In genomic region chr9:96944517-96944916, GRCm38 (mm10) we compare ENCODE assay signal across 15 mouse cellular contexts. TPM values are rescaled to one million over a fixed set of nuclear protein-coding genes. Genes with fewer than 3 reads are reported as not detected.
A peak's percentile ranks its signal among the peaks of the same experiment; 100 is the strongest.
DNase-seq lines count a peak whose midpoint lies in the region; ATAC-seq and TF ChIP-seq lines count a peak whose summit lies in the region.
"Had no signal": no experiment of that assay in that cellular context is flagged by ENCODE, and none has a peak within 500 bp of the region (broad histone marks: within the 10 kb centered on the region; RNA-seq: fewer than 3 reads in every experiment).

No protein-coding gene starts in this region.

- H3K27ac ChIP-seq in midbrain, embryonic 12.5 days (replicated peaks): 0 out of 2 replicates have a peak overlapping the region, but pooled peaks have one; percentile 22
- H3K27ac ChIP-seq in midbrain, embryonic 16.5 days (ENCODE audit: low read length): no peak overlapping the region
- peak overlapping the region; percentile 47; the same call in 1 of the 2 replicates for H3K27ac ChIP-seq in forebrain, embryonic 12.5 days
- 0 out of 2 replicates have a peak overlapping the region, but pooled peaks have one; percentile 36 for H3K27ac ChIP-seq in hindbrain, embryonic 14.5 days
- H3K27ac ChIP-seq in lung, postnatal 0 days (ENCODE audit: low read length): no peak overlapping the region
- no peak overlapping the region for H3K27ac ChIP-seq in kidney, embryonic 15.5 days
- H3K27ac ChIP-seq: limb, embryonic 13.5 days; macrophage had no signal

- TF ChIP-seq CTCF in lung, postnatal 0 days (IDR thresholded peaks at IDR 0.05): no peak

- TF ChIP-seq EP300 in lung, postnatal 0 days (IDR thresholded peaks at IDR 0.05): no peak

- no peak; the same call in 1 of the 2 replicates for ATAC-seq in midbrain, embryonic 12.5 days (ENCODE audit: low FRiP score, low read depth)
- no peak for ATAC-seq in midbrain, embryonic 16.5 days
- peak; percentile 42; the same call in 1 of the 2 replicates for ATAC-seq in forebrain, embryonic 12.5 days (ENCODE audit: low FRiP score)
- ATAC-seq in hindbrain, embryonic 14.5 days (ENCODE audit: low FRiP score): no peak
- no peak for ATAC-seq in lung, postnatal 0 days
- no peak for ATAC-seq in kidney, embryonic 15.5 days (replicated peaks; ENCODE audit: low FRiP score)
- ATAC-seq: liver, postnatal 0 days had no signal

- H3K4me3 ChIP-seq in midbrain, embryonic 12.5 days: no peak overlapping the region
- H3K4me3 ChIP-seq in midbrain, embryonic 16.5 days (ENCODE audit: low read depth, low read length): no peak overlapping the region
- H3K4me3 ChIP-seq in forebrain, embryonic 12.5 days (replicated peaks): no peak overlapping the region
- no peak overlapping the region for H3K4me3 ChIP-seq in hindbrain, embryonic 14.5 days (replicated peaks; ENCODE audit: low read length)
- H3K4me3 ChIP-seq in lung, postnatal 0 days (ENCODE audit: low read depth, low read length): no peak overlapping the region
- H3K4me3 ChIP-seq in kidney, embryonic 15.5 days (replicated peaks): no peak overlapping the region
- H3K4me3 ChIP-seq: limb, embryonic 13.5 days had no signal

- peaks cover 10% of the 10 kb centered on the region; the same call in 1 of the 2 replicates for H3K4me1 ChIP-seq in midbrain, embryonic 12.5 days
- no peaks in the 10 kb centered on the region; the same call in 1 of the 2 replicates for H3K4me1 ChIP-seq in midbrain, embryonic 16.5 days (ENCODE audit: control insufficient read depth, insufficient read depth, low read length)
- H3K4me1 ChIP-seq in forebrain, embryonic 12.5 days: peaks cover 5% of the 10 kb centered on the region; the same call in 1 of the 2 replicates
- H3K4me1 ChIP-seq in hindbrain, embryonic 14.5 days (replicated peaks; ENCODE audit: control insufficient read depth, insufficient read depth, low read length): 0 out of 2 replicates have a peak, but pooled peaks cover 1% of the 10 kb centered on the region
- H3K4me1 ChIP-seq in lung, postnatal 0 days (ENCODE audit: insufficient read depth, low read depth, low read length): no peaks in the 10 kb centered on the region
- H3K4me1 ChIP-seq in kidney, embryonic 15.5 days: peaks cover 11% of the 10 kb centered on the region

- peaks cover 40% of the 10 kb centered on the region for H3K36me3 ChIP-seq in midbrain, embryonic 12.5 days
- no peaks in the 10 kb centered on the region for H3K36me3 ChIP-seq in midbrain, embryonic 16.5 days (ENCODE audit: control insufficient read depth, insufficient read depth, low read length)
- peaks cover 37% of the 10 kb centered on the region for H3K36me3 ChIP-seq in forebrain, embryonic 12.5 days (replicated peaks)
- H3K36me3 ChIP-seq in hindbrain, embryonic 14.5 days (replicated peaks; ENCODE audit: control insufficient read depth, insufficient read depth): peaks cover 4% of the 10 kb centered on the region
- H3K36me3 ChIP-seq in lung, postnatal 0 days (ENCODE audit: insufficient read depth, low read length): no peaks in the 10 kb centered on the region
- peaks cover 38% of the 10 kb centered on the region for H3K36me3 ChIP-seq in kidney, embryonic 15.5 days

- H3K9ac ChIP-seq in midbrain, embryonic 12.5 days (replicated peaks): no peak overlapping the region
- no peak overlapping the region for H3K9ac ChIP-seq in midbrain, embryonic 16.5 days (ENCODE audit: low read depth, low read length)
- no peak overlapping the region for H3K9ac ChIP-seq in forebrain, embryonic 12.5 days
- no peak overlapping the region for H3K9ac ChIP-seq in hindbrain, embryonic 14.5 days
- no peak overlapping the region for H3K9ac ChIP-seq in lung, postnatal 0 days (replicated peaks; ENCODE audit: low read depth)
- no peak overlapping the region for H3K9ac ChIP-seq in kidney, embryonic 15.5 days
- H3K9ac ChIP-seq: limb, embryonic 13.5 days; liver, postnatal 0 days had no signal

- peak; percentile 38 for DNase-seq in ES-CJ7 (ENCODE audit: low read depth, low spot score)
- DNase-seq in hindbrain, embryonic 14.5 days (ENCODE audit: low spot score): no peak
- no peak for DNase-seq in lung, postnatal 0 days (ENCODE audit: low spot score)
- no peak for DNase-seq in testis, postnatal 14 days (ENCODE audit: low spot score)
- DNase-seq: adrenal gland, adult 2 months; cerebellum, postnatal 36 days; gastrocnemius, postnatal 14 days; kidney, adult 2 months; liver, postnatal 0 days had no signal

- WGBS in midbrain, embryonic 12.5 days: 79% methylated on average over 16 of the region's 16 CpGs
- WGBS in midbrain, embryonic 16.5 days: 63% methylated on average over 16 of the region's 16 CpGs
- WGBS in forebrain, embryonic 12.5 days: 67% methylated on average over 16 of the region's 16 CpGs
- 69% methylated on average over 16 of the region's 16 CpGs for WGBS in hindbrain, embryonic 14.5 days
- WGBS in lung, postnatal 0 days: 65% methylated on average over 16 of the region's 16 CpGs
- 72% methylated on average over 16 of the region's 16 CpGs for WGBS in kidney, embryonic 15.5 days

- no peak overlapping the region for H3K4me2 ChIP-seq in midbrain, embryonic 12.5 days (replicated peaks)
- no peak overlapping the region for H3K4me2 ChIP-seq in midbrain, embryonic 16.5 days (ENCODE audit: low read length)
- no peak overlapping the region for H3K4me2 ChIP-seq in forebrain, embryonic 12.5 days
- no peak overlapping the region for H3K4me2 ChIP-seq in hindbrain, embryonic 14.5 days (replicated peaks)
- H3K4me2 ChIP-seq in lung, postnatal 0 days (replicated peaks; ENCODE audit: low read depth, low read length): no peak overlapping the region
- no peak overlapping the region for H3K4me2 ChIP-seq in kidney, embryonic 15.5 days
- H3K4me2 ChIP-seq: limb, embryonic 13.5 days had no signal

- no peaks in the 10 kb centered on the region for H3K9me3 ChIP-seq in midbrain, embryonic 12.5 days
- no peaks in the 10 kb centered on the region for H3K9me3 ChIP-seq in midbrain, embryonic 16.5 days (replicated peaks; ENCODE audit: control insufficient read depth, low read length, poor library complexity, severe bottlenecking)
- 0 out of 2 replicates have a peak, but pooled peaks cover 3% of the 10 kb centered on the region for H3K9me3 ChIP-seq in forebrain, embryonic 12.5 days
- no peaks in the 10 kb centered on the region for H3K9me3 ChIP-seq in hindbrain, embryonic 14.5 days (ENCODE audit: control insufficient read depth, low read length)
- H3K9me3 ChIP-seq in lung, postnatal 0 days (ENCODE audit: low read length): no peaks in the 10 kb centered on the region
- no peaks in the 10 kb centered on the region for H3K9me3 ChIP-seq in kidney, embryonic 15.5 days (replicated peaks)

- no peaks in the 10 kb centered on the region for H3K27me3 ChIP-seq in midbrain, embryonic 12.5 days
- H3K27me3 ChIP-seq in midbrain, embryonic 16.5 days (ENCODE audit: control insufficient read depth, insufficient read depth, low read depth, low read length): no peaks in the 10 kb centered on the region
- no peaks in the 10 kb centered on the region for H3K27me3 ChIP-seq in forebrain, embryonic 12.5 days
- no peaks in the 10 kb centered on the region for H3K27me3 ChIP-seq in hindbrain, embryonic 14.5 days (ENCODE audit: control insufficient read depth, insufficient read depth, low read length)
- no peaks in the 10 kb centered on the region for H3K27me3 ChIP-seq in lung, postnatal 0 days (replicated peaks; ENCODE audit: insufficient read depth, low read length)
- H3K27me3 ChIP-seq in kidney, embryonic 15.5 days: peaks cover 25% of the 10 kb centered on the region; the same call in 1 of the 2 replicates
- H3K27me3 ChIP-seq: limb, embryonic 13.5 days had no signal

RNA-seq across cellular contexts. Expression of gene Pxylp1, which starts 52.0 kb away (rescaled TPM):
- 57.0 and 61.9 TPM in 2 replicates for polyA plus RNA-seq in midbrain, embryonic 12.5 days (2016; fragmentation: Nextera tagmentation; extraction: Ambion mirVana)
- 39.3 and 47.8 TPM in 2 replicates for polyA plus RNA-seq in midbrain, embryonic 16.5 days (2015; fragmentation: Nextera tagmentation; extraction: Ambion mirVana)
- 48.5 and 51.2 TPM in 2 replicates for polyA plus RNA-seq in forebrain, embryonic 12.5 days (2016; fragmentation: Nextera tagmentation; extraction: Ambion mirVana)
- 34.6 and 43.9 TPM in 2 replicates for polyA plus RNA-seq in hindbrain, embryonic 14.5 days (2014; fragmentation: Nextera tagmentation; extraction: Ambion mirVana)
- polyA plus RNA-seq in lung, postnatal 0 days (2015; fragmentation: Nextera tagmentation; extraction: Ambion mirVana): 6.5 and 7.9 TPM in 2 replicates
- polyA plus RNA-seq in kidney, embryonic 15.5 days (2015; fragmentation: Nextera tagmentation; extraction: Ambion mirVana): 17.0 and 18.8 TPM in 2 replicates

Comparison
In these comparisons a context has a peak if more than half of its experiments do, and no peak if none do; other contexts are left out.
1. H3K27ac ChIP-seq: peak in midbrain, embryonic 12.5 days (single experiment), forebrain, embryonic 12.5 days (single experiment) and hindbrain, embryonic 14.5 days (single experiment); none in midbrain, embryonic 16.5 days (single experiment), lung, postnatal 0 days (single experiment) and kidney, embryonic 15.5 days (single experiment).